Mouse (Mus musculus): ENCODE measurements around the gene Akap9. TPM values are rescaled to one million over a fixed set of nuclear protein-coding genes. Genes with fewer than 3 reads are reported as not detected.
A peak's percentile ranks its signal among the peaks of the same experiment; 100 is the strongest.

Akap9 gene
- polyA plus RNA-seq, 1 experiment from 2014 or later: 106 TPM

- Histone ChIP-seq H3K27me3 (ENCODE audit: control insufficient read depth, insufficient read depth, low read length) (no peaks in the 10 kb centered on the region), H3K4me1 (ENCODE audit: control insufficient read depth, insufficient read depth, low read length) (no peaks in the 10 kb centered on the region), H3K9me3 (ENCODE audit: control insufficient read depth, low read length) (no peaks in the 10 kb centered on the region), H3K4me3 (ENCODE audit: low read length) (no peak overlapping the region), H3K27ac (ENCODE audit: low read depth, low read length) (no peak overlapping the region), H3K36me3 (ENCODE audit: control insufficient read depth, insufficient read depth, low read length) (peaks cover 52% of the 10 kb centered on the region), H3K4me2 (replicated peaks; ENCODE audit: low read depth, low read length) (no peak overlapping the region), H3K9ac (ENCODE audit: low read depth, low read length) (no peak overlapping the region)
- no peak for ATAC-seq (ENCODE audit: low FRiP score, low TSS enrichment)
- 93% methylated on average over 6 of the region's 6 CpGs for WGBS
These were observed 112.5 kb downstream of the Akap9 start for GRCm38 (mm10) chr5:4040372-4040771.

- Histone ChIP-seq H3K27ac (ENCODE audit: low read depth, low read length) (no peak overlapping the region), H3K9me3 (ENCODE audit: control insufficient read depth, low read length) (no peaks in the 10 kb centered on the region), H3K36me3 (ENCODE audit: control insufficient read depth, insufficient read depth, low read length) (peaks cover 51% of the 10 kb centered on the region; the same call in 1 of the 2 replicates), H3K9ac (ENCODE audit: low read depth, low read length) (no peak overlapping the region), H3K4me2 (replicated peaks; ENCODE audit: low read depth, low read length) (no peak overlapping the region), H3K27me3 (ENCODE audit: control insufficient read depth, insufficient read depth, low read length) (no peaks in the 10 kb centered on the region), H3K4me1 (ENCODE audit: control insufficient read depth, insufficient read depth, low read length) (no peaks in the 10 kb centered on the region), H3K4me3 (ENCODE audit: low read length) (no peak overlapping the region)
- no peak for ATAC-seq (ENCODE audit: low FRiP score, low TSS enrichment)
- WGBS: 93% methylated on average over 2 of the region's 2 CpGs
These were observed 113.1 kb downstream of the Akap9 start for GRCm38 (mm10) chr5:4040922-4041321.

GRCm38 (mm10) chr5:4060313-4060712 is 132.5 kb downstream of the Akap9 start:
- no peaks in the 10 kb centered on the region for H3K9me3 ChIP-seq (ENCODE audit: control insufficient read depth, low read length)
- H3K4me3 ChIP-seq (ENCODE audit: low read length): no peak overlapping the region
- no peak overlapping the region for H3K27ac ChIP-seq (ENCODE audit: low read depth, low read length)
- H3K4me1 ChIP-seq (ENCODE audit: control insufficient read depth, insufficient read depth, low read length): no peaks in the 10 kb centered on the region
- H3K9ac ChIP-seq (ENCODE audit: low read depth, low read length): no peak overlapping the region
- no peak for ATAC-seq (ENCODE audit: low FRiP score, low TSS enrichment)
- H3K27me3 ChIP-seq (ENCODE audit: control insufficient read depth, insufficient read depth, low read length): no peaks in the 10 kb centered on the region
- peaks cover 72% of the 10 kb centered on the region for H3K36me3 ChIP-seq (ENCODE audit: control insufficient read depth, insufficient read depth, low read length)
- WGBS: 93% methylated on average over 8 of the region's 8 CpGs
- H3K4me2 ChIP-seq (replicated peaks; ENCODE audit: low read depth, low read length): no peak overlapping the region

GRCm38 (mm10) chr5:4066476-4067115 is 138.7 kb downstream of the Akap9 start:
- Histone ChIP-seq H3K9me3 (ENCODE audit: control insufficient read depth, low read length) (no peaks in the 10 kb centered on the region), H3K36me3 (ENCODE audit: control insufficient read depth, insufficient read depth, low read length) (peaks cover 63% of the 10 kb centered on the region), H3K27ac (ENCODE audit: low read depth, low read length) (no peak overlapping the region), H3K9ac (ENCODE audit: low read depth, low read length) (no peak overlapping the region), H3K4me1 (ENCODE audit: control insufficient read depth, insufficient read depth, low read length) (no peaks in the 10 kb centered on the region), H3K27me3 (ENCODE audit: control insufficient read depth, insufficient read depth, low read length) (no peaks in the 10 kb centered on the region), H3K4me2 (replicated peaks; ENCODE audit: low read depth, low read length) (no peak overlapping the region), H3K4me3 (ENCODE audit: low read length) (no peak overlapping the region)
- ATAC-seq (ENCODE audit: low FRiP score, low TSS enrichment): peak; percentile 39; the same call in 1 of the 2 replicates
- WGBS: 88% methylated on average over 18 of the region's 18 CpGs

- no peak overlapping the region for H3K4me3 ChIP-seq (ENCODE audit: low read length)
- no peak overlapping the region for H3K27ac ChIP-seq (ENCODE audit: low read depth, low read length)
- no peak overlapping the region for H3K4me2 ChIP-seq (replicated peaks; ENCODE audit: low read depth, low read length)
- ATAC-seq (ENCODE audit: low FRiP score, low TSS enrichment): no peak
- H3K4me1 ChIP-seq (ENCODE audit: control insufficient read depth, insufficient read depth, low read length): no peaks in the 10 kb centered on the region
- no peaks in the 10 kb centered on the region for H3K27me3 ChIP-seq (ENCODE audit: control insufficient read depth, insufficient read depth, low read length)
- H3K36me3 ChIP-seq (ENCODE audit: control insufficient read depth, insufficient read depth, low read length): peaks cover 61% of the 10 kb centered on the region
- no peak overlapping the region for H3K9ac ChIP-seq (ENCODE audit: low read depth, low read length)
- WGBS: 74% methylated on average over 3 of the region's 3 CpGs
- H3K9me3 ChIP-seq (ENCODE audit: control insufficient read depth, low read length): no peaks in the 10 kb centered on the region
These were observed 139.3 kb downstream of the Akap9 start for GRCm38 (mm10) chr5:4067203-4067602.

GRCm38 (mm10) chr5:4079086-4079485 is 151.2 kb downstream of the Akap9 start:
- H3K9me3 ChIP-seq (ENCODE audit: control insufficient read depth, low read length): no peaks in the 10 kb centered on the region
- H3K4me1 ChIP-seq (ENCODE audit: control insufficient read depth, insufficient read depth, low read length): no peaks in the 10 kb centered on the region
- H3K4me3 ChIP-seq (ENCODE audit: low read length): no peak overlapping the region
- no peak overlapping the region for H3K27ac ChIP-seq (ENCODE audit: low read depth, low read length)
- H3K9ac ChIP-seq (ENCODE audit: low read depth, low read length): no peak overlapping the region
- no peaks in the 10 kb centered on the region for H3K27me3 ChIP-seq (ENCODE audit: control insufficient read depth, insufficient read depth, low read length)
- no peak for ATAC-seq (ENCODE audit: low FRiP score, low TSS enrichment)
- H3K36me3 ChIP-seq (ENCODE audit: control insufficient read depth, insufficient read depth, low read length): peaks cover 66% of the 10 kb centered on the region
- WGBS: 92% methylated on average over 3 of the region's 3 CpGs
- no peak overlapping the region for H3K4me2 ChIP-seq (replicated peaks; ENCODE audit: low read depth, low read length)

GRCm38 (mm10) chr5:4080861-4081260 is 153.0 kb downstream of the Akap9 start:
- Histone ChIP-seq H3K4me3 (ENCODE audit: low read length) (no peak overlapping the region), H3K36me3 (ENCODE audit: control insufficient read depth, insufficient read depth, low read length) (peaks cover 68% of the 10 kb centered on the region), H3K4me1 (ENCODE audit: control insufficient read depth, insufficient read depth, low read length) (no peaks in the 10 kb centered on the region), H3K27ac (ENCODE audit: low read depth, low read length) (no peak overlapping the region), H3K27me3 (ENCODE audit: control insufficient read depth, insufficient read depth, low read length) (no peaks in the 10 kb centered on the region), H3K9me3 (ENCODE audit: control insufficient read depth, low read length) (no peaks in the 10 kb centered on the region), H3K4me2 (replicated peaks; ENCODE audit: low read depth, low read length) (no peak overlapping the region), H3K9ac (ENCODE audit: low read depth, low read length) (no peak overlapping the region)
- ATAC-seq (ENCODE audit: low FRiP score, low TSS enrichment): no peak
- WGBS: 82% methylated on average over 2 of the region's 2 CpGs

- H3K4me3 ChIP-seq (ENCODE audit: low read length): no peak overlapping the region
- no peaks in the 10 kb centered on the region for H3K4me1 ChIP-seq (ENCODE audit: control insufficient read depth, insufficient read depth, low read length)
- no peak for ATAC-seq (ENCODE audit: low FRiP score, low TSS enrichment)
- H3K4me2 ChIP-seq (replicated peaks; ENCODE audit: low read depth, low read length): no peak overlapping the region
- no peak overlapping the region for H3K9ac ChIP-seq (ENCODE audit: low read depth, low read length)
- 86% methylated on average over 2 of the region's 2 CpGs for WGBS
- no peak overlapping the region for H3K27ac ChIP-seq (ENCODE audit: low read depth, low read length)
- H3K36me3 ChIP-seq (ENCODE audit: control insufficient read depth, insufficient read depth, low read length): peaks cover 71% of the 10 kb centered on the region
- H3K27me3 ChIP-seq (ENCODE audit: control insufficient read depth, insufficient read depth, low read length): no peaks in the 10 kb centered on the region
- no peaks in the 10 kb centered on the region for H3K9me3 ChIP-seq (ENCODE audit: control insufficient read depth, low read length)
These were observed 153.7 kb downstream of the Akap9 start for GRCm38 (mm10) chr5:4081513-4081912.

GRCm38 (mm10) chr5:4084948-4085347 is 157.1 kb downstream of the Akap9 start:
- H3K27me3 ChIP-seq (ENCODE audit: control insufficient read depth, insufficient read depth, low read length): no peaks in the 10 kb centered on the region
- no peak overlapping the region for H3K4me3 ChIP-seq (ENCODE audit: low read length)
- no peak overlapping the region for H3K27ac ChIP-seq (ENCODE audit: low read depth, low read length)
- H3K9ac ChIP-seq (ENCODE audit: low read depth, low read length): no peak overlapping the region
- peaks cover 74% of the 10 kb centered on the region for H3K36me3 ChIP-seq (ENCODE audit: control insufficient read depth, insufficient read depth, low read length)
- H3K4me1 ChIP-seq (ENCODE audit: control insufficient read depth, insufficient read depth, low read length): no peaks in the 10 kb centered on the region
- H3K9me3 ChIP-seq (ENCODE audit: control insufficient read depth, low read length): no peaks in the 10 kb centered on the region
- H3K4me2 ChIP-seq (replicated peaks; ENCODE audit: low read depth, low read length): no peak overlapping the region
- 95% methylated on average over 7 of the region's 7 CpGs for WGBS
- no peak for ATAC-seq (ENCODE audit: low FRiP score, low TSS enrichment)
